Mouse (Mus musculus): ENCODE data around the gene Rrp7a. TPM values are rescaled to one million over a fixed set of nuclear protein-coding genes. Genes with fewer than 3 reads are reported as not detected.
A peak's percentile ranks its signal among the peaks of the same experiment; 100 is the strongest.

The Rrp7a gene
- polyA plus RNA-seq, 1 experiment = 171 TPM

DNA sequence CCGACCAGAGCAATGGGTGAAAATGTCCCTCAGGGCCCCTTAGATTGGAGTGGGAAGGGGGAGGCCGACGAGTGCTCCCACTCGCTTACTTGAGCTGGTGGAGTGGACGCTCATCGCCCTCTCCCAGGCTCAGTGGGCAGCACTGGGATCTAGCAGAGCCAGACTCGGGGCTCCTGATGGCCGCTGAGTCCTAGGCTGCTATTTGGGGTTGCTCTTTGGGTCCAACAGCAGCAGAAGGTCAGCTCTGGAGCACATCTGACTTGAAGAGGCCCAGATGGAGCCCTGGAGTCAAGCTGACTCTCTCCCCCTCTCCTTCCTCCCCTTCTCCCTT lies 22.3 kb downstream of the Rrp7a start:
- no peaks in the 10 kb centered on the region for H3K27me3 ChIP-seq (ENCODE audit: control insufficient read depth, insufficient read depth, insufficient read length)
- H3K79me3 ChIP-seq (ENCODE audit: low read depth) = no peaks in the 10 kb centered on the region
- H3K79me2 ChIP-seq (ENCODE audit: control insufficient read depth, insufficient read depth) = no peaks in the 10 kb centered on the region
- TF ChIP-seq MAX (IDR thresholded peaks at IDR 0.05) = no peak
- TF ChIP-seq MYOG (IDR thresholded peaks at IDR 0.05; ENCODE audit: control insufficient read depth, extremely low read depth, insufficient read length) = no peak
- no peak for TF ChIP-seq FOSL1 (IDR thresholded peaks at IDR 0.05; ENCODE audit: insufficient read depth, low read length, poor library complexity, severe bottlenecking)
- no peak for TF ChIP-seq CEBPB (IDR thresholded peaks at IDR 0.05; ENCODE audit: low read depth)
- no peak for TF ChIP-seq MYOD1 (IDR thresholded peaks at IDR 0.05; ENCODE audit: control insufficient read depth, insufficient read length, low read depth)
- no peak for TF ChIP-seq USF1 (IDR thresholded peaks at IDR 0.05; ENCODE audit: low read depth)
- peak overlapping the region; percentile 91 for H3ac ChIP-seq (ENCODE audit: control insufficient read depth, insufficient read length, low read depth)
- H3K4me3 ChIP-seq (ENCODE audit: insufficient read depth, poor library complexity, severe bottlenecking) = peak overlapping the region; percentile 59
- H3K36me3 ChIP-seq (ENCODE audit: control insufficient read depth, insufficient read depth) = no peaks in the 10 kb centered on the region

DNA sequence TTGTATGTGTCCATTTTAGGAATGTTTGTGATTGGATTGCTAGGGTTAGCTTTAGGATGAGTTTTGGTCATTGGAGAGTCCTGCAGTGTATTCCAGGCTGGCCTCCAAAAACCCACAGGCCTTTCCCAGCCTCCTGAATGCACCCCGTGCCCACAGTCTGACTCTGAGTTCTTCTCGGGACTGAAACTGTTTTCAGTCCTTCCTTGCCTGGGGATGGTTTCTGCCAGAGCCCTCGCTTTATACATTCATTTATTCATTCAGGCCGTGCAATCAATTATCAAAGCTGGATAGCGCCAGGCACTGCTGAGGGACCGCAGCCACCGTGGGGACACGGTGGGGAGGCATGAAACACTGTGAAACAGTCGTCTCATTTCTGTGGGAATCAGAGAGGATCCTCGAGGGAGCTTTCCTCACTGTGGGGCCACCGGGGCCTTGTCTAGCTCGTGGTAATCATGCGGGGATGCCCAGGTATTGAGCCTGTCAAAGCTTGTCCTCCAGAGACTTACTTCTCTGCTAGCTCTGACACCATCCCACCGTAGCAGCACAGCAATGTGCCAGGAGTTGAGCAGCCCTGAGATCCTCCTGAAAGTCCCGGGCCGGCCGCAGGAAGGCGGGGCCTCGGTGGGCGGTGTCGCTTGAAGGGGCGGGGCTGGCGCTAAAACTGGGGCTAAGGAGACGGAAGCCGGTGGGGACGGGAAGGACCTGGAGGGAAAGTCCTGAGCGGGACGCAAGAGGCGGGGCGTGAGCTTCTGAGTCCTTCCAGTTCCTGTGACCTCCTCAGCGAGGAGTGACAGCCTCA lies 22.9 kb downstream of the Rrp7a start:
- no peaks in the 10 kb centered on the region for H3K79me3 ChIP-seq (ENCODE audit: low read depth)
- TF ChIP-seq FOSL1 (IDR thresholded peaks at IDR 0.05; ENCODE audit: insufficient read depth, low read length, poor library complexity, severe bottlenecking) (no peak), CTCF (IDR thresholded peaks at IDR 0.05; ENCODE audit: control insufficient read depth, insufficient read depth, insufficient read length) (no peak), MYOG (IDR thresholded peaks at IDR 0.05; ENCODE audit: control insufficient read depth, extremely low read depth, insufficient read length) (no peak), MAX (IDR thresholded peaks at IDR 0.05) (no peak), USF1 (IDR thresholded peaks at IDR 0.05; ENCODE audit: low read depth) (no peak), CEBPB (IDR thresholded peaks at IDR 0.05; ENCODE audit: low read depth) (no peak), MYOD1 (IDR thresholded peaks at IDR 0.05; ENCODE audit: control insufficient read depth, insufficient read length, low read depth) (no peak)
- no peaks in the 10 kb centered on the region for H3K79me2 ChIP-seq (ENCODE audit: control insufficient read depth, insufficient read depth)
- peak overlapping the region; percentile 59 for H3K4me3 ChIP-seq (ENCODE audit: insufficient read depth, poor library complexity, severe bottlenecking)
- H3ac ChIP-seq (ENCODE audit: control insufficient read depth, insufficient read length, low read depth) = peak overlapping the region; percentile 91
- H3K27me3 ChIP-seq (ENCODE audit: control insufficient read depth, insufficient read depth, insufficient read length) = no peaks in the 10 kb centered on the region
- H3K36me3 ChIP-seq (ENCODE audit: control insufficient read depth, insufficient read depth) = no peaks in the 10 kb centered on the region

GRCm38 (mm10) chr15:83095950-83096349 lies 26.7 kb downstream of the Rrp7a start:
- no peak for TF ChIP-seq USF1 (IDR thresholded peaks at IDR 0.05; ENCODE audit: low read depth)
- TF ChIP-seq CTCF (IDR thresholded peaks at IDR 0.05; ENCODE audit: control insufficient read depth, insufficient read depth, insufficient read length) = peak; percentile 84
- Histone ChIP-seq H3ac (ENCODE audit: control insufficient read depth, insufficient read length, low read depth) (no peak overlapping the region), H3K79me3 (ENCODE audit: low read depth) (no peaks in the 10 kb centered on the region)

DNA sequence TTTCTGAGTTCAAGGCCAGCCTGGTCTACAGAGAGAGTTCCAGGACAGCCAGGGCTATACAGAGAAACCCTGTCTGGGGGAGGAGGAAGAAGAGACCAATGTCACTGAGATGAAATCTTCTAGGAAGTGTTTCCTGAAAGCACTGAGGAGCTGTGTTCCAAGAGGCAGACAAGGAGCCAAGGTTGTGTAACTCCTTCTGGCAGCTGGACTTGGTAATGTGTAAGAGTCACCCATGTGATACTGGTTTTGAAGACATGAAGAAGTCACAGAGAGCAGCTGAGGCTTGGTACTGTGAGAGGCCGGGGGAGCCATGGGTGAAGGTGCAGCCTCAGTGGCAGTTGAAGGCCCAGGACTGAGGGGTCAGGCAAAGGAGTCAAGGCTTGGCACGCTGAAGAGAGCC lies 28.9 kb downstream of the Rrp7a start:
- Histone ChIP-seq H3K79me2 (ENCODE audit: control insufficient read depth, insufficient read depth) (no peaks in the 10 kb centered on the region), H3K36me3 (ENCODE audit: control insufficient read depth, insufficient read depth) (no peaks in the 10 kb centered on the region), H3K4me3 (ENCODE audit: insufficient read depth, poor library complexity, severe bottlenecking) (no peak overlapping the region), H3K27me3 (ENCODE audit: control insufficient read depth, insufficient read depth, insufficient read length) (peaks cover 14% of the 10 kb centered on the region), H3ac (ENCODE audit: control insufficient read depth, insufficient read length, low read depth) (no peak overlapping the region), H3K79me3 (ENCODE audit: low read depth) (no peaks in the 10 kb centered on the region)
- TF ChIP-seq MYOD1 (IDR thresholded peaks at IDR 0.05; ENCODE audit: control insufficient read depth, insufficient read length, low read depth) = no peak
- no peak for TF ChIP-seq CTCF (IDR thresholded peaks at IDR 0.05; ENCODE audit: control insufficient read depth, insufficient read depth, insufficient read length)
- no peak for TF ChIP-seq USF1 (IDR thresholded peaks at IDR 0.05; ENCODE audit: low read depth)
- no peak for TF ChIP-seq MYOG (IDR thresholded peaks at IDR 0.05; ENCODE audit: control insufficient read depth, extremely low read depth, insufficient read length)
- TF ChIP-seq FOSL1 (IDR thresholded peaks at IDR 0.05; ENCODE audit: insufficient read depth, low read length, poor library complexity, severe bottlenecking) = no peak
- no peak for TF ChIP-seq CEBPB (IDR thresholded peaks at IDR 0.05; ENCODE audit: low read depth)

More at GRCm38 (mm10) chr15:83095950-83096349, 26.7 kb downstream of the Rrp7a start:
- Histone ChIP-seq H3K36me3 (ENCODE audit: control insufficient read depth, insufficient read depth) (no peaks in the 10 kb centered on the region), H3K79me2 (ENCODE audit: control insufficient read depth, insufficient read depth) (no peaks in the 10 kb centered on the region), H3K4me3 (ENCODE audit: insufficient read depth, poor library complexity, severe bottlenecking) (no peak overlapping the region), H3K27me3 (ENCODE audit: control insufficient read depth, insufficient read depth, insufficient read length) (peaks cover 3% of the 10 kb centered on the region)

- H3K27me3 ChIP-seq (ENCODE audit: control insufficient read depth, insufficient read depth, insufficient read length) = peaks cover 17% of the 10 kb centered on the region
- H3K36me3 ChIP-seq (ENCODE audit: control insufficient read depth, insufficient read depth) = no peaks in the 10 kb centered on the region
- no peak overlapping the region for H3K4me3 ChIP-seq (ENCODE audit: insufficient read depth, poor library complexity, severe bottlenecking)
- H3K79me2 ChIP-seq (ENCODE audit: control insufficient read depth, insufficient read depth) = no peaks in the 10 kb centered on the region
- H3ac ChIP-seq (ENCODE audit: control insufficient read depth, insufficient read length, low read depth) = no peak overlapping the region
- H3K79me3 ChIP-seq (ENCODE audit: low read depth) = no peaks in the 10 kb centered on the region
- TF ChIP-seq USF1 (IDR thresholded peaks at IDR 0.05; ENCODE audit: low read depth) (no peak), MYOD1 (IDR thresholded peaks at IDR 0.05; ENCODE audit: control insufficient read depth, insufficient read length, low read depth) (no peak), MYOG (IDR thresholded peaks at IDR 0.05; ENCODE audit: control insufficient read depth, extremely low read depth, insufficient read length) (no peak), CTCF (IDR thresholded peaks at IDR 0.05; ENCODE audit: control insufficient read depth, insufficient read depth, insufficient read length) (no peak), MAX (IDR thresholded peaks at IDR 0.05) (no peak)
Measured at GRCm38 (mm10) chr15:83090874-83091273, 31.7 kb downstream of the Rrp7a start.

GRCm38 (mm10) chr15:83089429-83089605 lies 33.3 kb downstream of the Rrp7a start, which contains the start of gene Serhl:
Serhl (plus strand) TSS chr15:83089506.
- TF ChIP-seq USF1 (IDR thresholded peaks at IDR 0.05; ENCODE audit: low read depth) (no peak), CEBPB (IDR thresholded peaks at IDR 0.05; ENCODE audit: low read depth) (no peak), MYOD1 (IDR thresholded peaks at IDR 0.05; ENCODE audit: control insufficient read depth, insufficient read length, low read depth) (no peak), MYOG (IDR thresholded peaks at IDR 0.05; ENCODE audit: control insufficient read depth, extremely low read depth, insufficient read length) (no peak), MAX (IDR thresholded peaks at IDR 0.05) (no peak), FOSL1 (IDR thresholded peaks at IDR 0.05; ENCODE audit: insufficient read depth, low read length, poor library complexity, severe bottlenecking) (no peak), CTCF (IDR thresholded peaks at IDR 0.05; ENCODE audit: control insufficient read depth, insufficient read depth, insufficient read length) (no peak)
- Histone ChIP-seq H3K79me2 (ENCODE audit: control insufficient read depth, insufficient read depth) (no peaks in the 10 kb centered on the region), H3K79me3 (ENCODE audit: low read depth) (no peaks in the 10 kb centered on the region), H3ac (ENCODE audit: control insufficient read depth, insufficient read length, low read depth) (no peak within 1 kb of the TSS), H3K4me3 (ENCODE audit: insufficient read depth, poor library complexity, severe bottlenecking) (no peak within 1 kb of the TSS), H3K36me3 (ENCODE audit: control insufficient read depth, insufficient read depth) (no peaks in the 10 kb centered on the region), H3K27me3 (ENCODE audit: control insufficient read depth, insufficient read depth, insufficient read length) (peaks cover 20% of the 10 kb centered on the region)
